Mouse (Mus musculus): ENCODE data around the gene Gm45711. TPM values are rescaled to one million over a fixed set of nuclear protein-coding genes. Genes with fewer than 3 reads are reported as not detected.
"Not testable (repeated sequence)": the region's sequence is repeated elsewhere in the genome, so short reads cannot be mapped to it uniquely, and the experiment has no call there.

Gm45711 gene
- polyA plus RNA-seq, 1 experiment: not detected

- Histone ChIP-seq H3K4me3 (ENCODE audit: low read depth, low read length) (no peak overlapping the region), H3K9ac (ENCODE audit: low read depth, poor library complexity, severe bottlenecking) (no peak overlapping the region), H3K27ac (ENCODE audit: insufficient read depth, low read length) (no peak overlapping the region), H3K9me3 (replicated peaks; ENCODE audit: control insufficient read depth, insufficient read depth, low read length, poor library complexity, severe bottlenecking) (peaks cover 15% of the 10 kb centered on the region), H3K27me3 (ENCODE audit: control insufficient read depth, insufficient read depth, low read length, poor library complexity, severe bottlenecking) (no peaks in the 10 kb centered on the region), H3K4me1 (ENCODE audit: control insufficient read depth, insufficient read depth, low read length) (no peaks in the 10 kb centered on the region), H3K36me3 (ENCODE audit: control insufficient read depth, insufficient read depth, low read length, poor library complexity, severe bottlenecking) (no peaks in the 10 kb centered on the region)
- TF ChIP-seq CTCF (IDR thresholded peaks at IDR 0.05; ENCODE audit: low read depth, low read length) (no peak), EP300 (IDR thresholded peaks at IDR 0.05; ENCODE audit: insufficient read depth, low read depth, low read length) (no peak), POLR2A (IDR thresholded peaks at IDR 0.05; ENCODE audit: insufficient read depth, low read length) (no peak)
Measured at GRCm38 (mm10) chr8:104304962-104305361, 4.9 kb downstream of the Gm45711 start.

DNA sequence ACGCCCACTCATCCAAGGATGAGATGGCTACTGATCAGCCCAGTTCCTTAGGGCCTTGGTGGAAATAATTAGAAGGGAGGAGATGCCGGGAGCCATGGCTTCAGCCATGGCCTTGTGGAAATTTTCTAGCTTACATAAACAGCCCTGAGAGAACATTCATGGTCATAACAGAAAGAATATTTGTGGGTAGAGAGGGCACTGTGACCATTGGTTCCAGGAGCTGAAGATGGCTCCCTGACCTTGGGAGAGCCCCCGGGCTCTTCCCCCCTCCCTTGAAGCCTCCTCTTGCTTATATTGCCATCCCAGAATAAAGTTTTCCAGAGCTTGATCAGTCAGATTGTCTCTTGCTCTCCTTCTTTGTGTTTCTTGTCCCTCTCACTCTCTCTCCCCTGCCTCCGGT is 7.3 kb downstream of the Gm45711 start:
- H3K36me3 ChIP-seq (ENCODE audit: control insufficient read depth, insufficient read depth, low read length, poor library complexity, severe bottlenecking); H3K27ac ChIP-seq (ENCODE audit: insufficient read depth, low read length): not testable (repeated sequence)
- peaks cover 24% of the 10 kb centered on the region for H3K9me3 ChIP-seq (replicated peaks; ENCODE audit: control insufficient read depth, insufficient read depth, low read length, poor library complexity, severe bottlenecking)

DNA sequence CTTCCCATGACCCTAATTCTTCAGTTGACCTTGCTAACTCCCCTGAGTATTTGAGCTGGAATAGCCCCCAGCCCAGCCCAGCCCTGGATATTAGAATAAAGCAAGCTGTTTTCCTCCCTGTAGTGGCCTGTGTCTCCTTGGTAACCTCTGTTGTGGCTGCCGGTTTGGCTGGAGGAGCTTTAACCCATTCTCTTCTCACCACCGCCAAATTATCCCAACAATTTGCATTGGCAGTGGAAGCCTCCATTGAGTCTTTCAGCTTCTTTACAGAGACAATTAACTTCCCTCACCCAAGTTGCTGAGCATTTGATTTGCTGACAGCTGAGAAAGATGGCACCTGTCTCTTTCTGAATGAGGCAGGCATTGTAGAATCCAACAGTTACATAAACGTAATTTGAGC is 8.3 kb downstream of the Gm45711 start:
- H3K9ac ChIP-seq (ENCODE audit: low read depth, poor library complexity, severe bottlenecking); H3K4me1 ChIP-seq (ENCODE audit: control insufficient read depth, insufficient read depth, low read length); H3K27me3 ChIP-seq (ENCODE audit: control insufficient read depth, insufficient read depth, low read length, poor library complexity, severe bottlenecking); H3K27ac ChIP-seq (ENCODE audit: insufficient read depth, low read length); H3K36me3 ChIP-seq (ENCODE audit: control insufficient read depth, insufficient read depth, low read length, poor library complexity, severe bottlenecking); H3K4me3 ChIP-seq (ENCODE audit: low read depth, low read length): not testable (repeated sequence)
- H3K9me3 ChIP-seq (replicated peaks; ENCODE audit: control insufficient read depth, insufficient read depth, low read length, poor library complexity, severe bottlenecking): peaks cover 24% of the 10 kb centered on the region

More for the DNA sequence above, 7.3 kb downstream of the Gm45711 start:
- H3K27me3 ChIP-seq (ENCODE audit: control insufficient read depth, insufficient read depth, low read length, poor library complexity, severe bottlenecking); H3K4me3 ChIP-seq (ENCODE audit: low read depth, low read length); H3K4me1 ChIP-seq (ENCODE audit: control insufficient read depth, insufficient read depth, low read length); H3K9ac ChIP-seq (ENCODE audit: low read depth, poor library complexity, severe bottlenecking): not testable (repeated sequence)

DNA sequence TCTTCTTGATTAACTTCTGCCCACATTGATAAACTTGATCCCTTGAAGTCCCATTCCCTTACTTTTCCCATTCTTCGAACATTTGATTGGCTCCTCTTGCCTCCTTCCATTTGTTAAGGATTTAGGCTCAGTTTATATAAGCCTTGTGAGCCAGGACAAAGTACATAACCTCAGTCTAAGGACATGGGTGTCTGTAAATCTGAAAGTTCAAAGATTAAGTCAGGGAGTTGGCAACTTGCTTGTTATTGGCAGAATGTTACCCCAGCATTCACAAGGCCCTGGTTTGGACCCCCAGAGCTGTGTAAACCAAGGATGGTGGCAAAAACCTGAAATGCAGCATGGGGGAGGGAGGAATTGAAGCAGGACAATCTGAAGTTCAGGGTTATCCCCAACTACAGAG is 15.5 kb downstream of the Gm45711 start:
- Histone ChIP-seq H3K27ac (ENCODE audit: insufficient read depth, low read length) (no peak overlapping the region), H3K4me1 (ENCODE audit: control insufficient read depth, insufficient read depth, low read length) (no peaks in the 10 kb centered on the region), H3K9me3 (replicated peaks; ENCODE audit: control insufficient read depth, insufficient read depth, low read length, poor library complexity, severe bottlenecking) (peaks cover 13% of the 10 kb centered on the region), H3K36me3 (ENCODE audit: control insufficient read depth, insufficient read depth, low read length, poor library complexity, severe bottlenecking) (no peaks in the 10 kb centered on the region), H3K9ac (ENCODE audit: low read depth, poor library complexity, severe bottlenecking) (no peak overlapping the region), H3K4me3 (ENCODE audit: low read depth, low read length) (no peak overlapping the region), H3K27me3 (ENCODE audit: control insufficient read depth, insufficient read depth, low read length, poor library complexity, severe bottlenecking) (no peaks in the 10 kb centered on the region)
- TF ChIP-seq CTCF (IDR thresholded peaks at IDR 0.05; ENCODE audit: low read depth, low read length) (no peak), EP300 (IDR thresholded peaks at IDR 0.05; ENCODE audit: insufficient read depth, low read depth, low read length) (no peak), POLR2A (IDR thresholded peaks at IDR 0.05; ENCODE audit: insufficient read depth, low read length) (no peak)

GRCm38 (mm10) chr8:104293081-104293480 is 16.8 kb downstream of the Gm45711 start, which contains the start of gene Cmtm2a:
TSS of gene Cmtm2a (minus strand) at chr8:104293181.
- not testable (repeated sequence) for H3K36me3 ChIP-seq (ENCODE audit: control insufficient read depth, insufficient read depth, low read length, poor library complexity, severe bottlenecking); H3K4me1 ChIP-seq (ENCODE audit: control insufficient read depth, insufficient read depth, low read length); H3K27me3 ChIP-seq (ENCODE audit: control insufficient read depth, insufficient read depth, low read length, poor library complexity, severe bottlenecking); H3K9ac ChIP-seq (ENCODE audit: low read depth, poor library complexity, severe bottlenecking); H3K9me3 ChIP-seq (replicated peaks; ENCODE audit: control insufficient read depth, insufficient read depth, low read length, poor library complexity, severe bottlenecking); H3K4me3 ChIP-seq (ENCODE audit: low read depth, low read length); H3K27ac ChIP-seq (ENCODE audit: insufficient read depth, low read length)

- H3K9me3 ChIP-seq (replicated peaks; ENCODE audit: control insufficient read depth, insufficient read depth, low read length, poor library complexity, severe bottlenecking): peaks cover 27% of the 10 kb centered on the region
- H3K4me3 ChIP-seq (ENCODE audit: low read depth, low read length): no peak overlapping the region
- H3K4me1 ChIP-seq (ENCODE audit: control insufficient read depth, insufficient read depth, low read length): no peaks in the 10 kb centered on the region
- no peaks in the 10 kb centered on the region for H3K36me3 ChIP-seq (ENCODE audit: control insufficient read depth, insufficient read depth, low read length, poor library complexity, severe bottlenecking)
- no peak overlapping the region for H3K9ac ChIP-seq (ENCODE audit: low read depth, poor library complexity, severe bottlenecking)
- TF ChIP-seq CTCF (IDR thresholded peaks at IDR 0.05; ENCODE audit: low read depth, low read length): no peak
- TF ChIP-seq POLR2A (IDR thresholded peaks at IDR 0.05; ENCODE audit: insufficient read depth, low read length): no peak
- no peak for TF ChIP-seq EP300 (IDR thresholded peaks at IDR 0.05; ENCODE audit: insufficient read depth, low read depth, low read length)
- H3K27ac ChIP-seq (ENCODE audit: insufficient read depth, low read length): no peak overlapping the region
- H3K27me3 ChIP-seq (ENCODE audit: control insufficient read depth, insufficient read depth, low read length, poor library complexity, severe bottlenecking): no peaks in the 10 kb centered on the region
Measured at GRCm38 (mm10) chr8:104268937-104269440, 40.9 kb downstream of the Gm45711 start.

DNA sequence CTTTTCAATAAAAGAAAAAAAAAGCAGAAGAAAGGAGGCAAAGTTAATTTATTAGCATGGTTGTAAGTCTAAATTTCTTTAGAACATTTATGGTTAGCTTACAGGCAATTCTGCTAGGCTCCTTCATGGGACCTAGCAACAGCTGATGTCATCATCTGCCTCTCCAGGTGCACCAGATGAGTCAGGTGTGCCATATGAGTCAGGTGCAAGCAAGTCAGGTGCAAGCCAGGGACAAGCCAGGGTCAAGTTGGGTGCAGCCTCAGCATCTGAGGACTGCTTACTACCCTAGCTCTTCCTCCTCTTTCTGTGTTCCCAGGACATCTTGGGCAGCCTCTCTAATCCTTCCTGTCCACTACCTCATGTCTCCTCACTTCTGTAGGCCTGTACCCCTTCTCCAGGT is 41.5 kb downstream of the Gm45711 start:
- Histone ChIP-seq H3K36me3 (ENCODE audit: control insufficient read depth, insufficient read depth, low read length, poor library complexity, severe bottlenecking) (0 out of 2 replicates have a peak, but pooled peaks cover 2% of the 10 kb centered on the region), H3K4me1 (ENCODE audit: control insufficient read depth, insufficient read depth, low read length) (no peaks in the 10 kb centered on the region), H3K27ac (ENCODE audit: insufficient read depth, low read length) (no peak overlapping the region), H3K9ac (ENCODE audit: low read depth, poor library complexity, severe bottlenecking) (no peak overlapping the region), H3K4me3 (ENCODE audit: low read depth, low read length) (no peak overlapping the region), H3K27me3 (ENCODE audit: control insufficient read depth, insufficient read depth, low read length, poor library complexity, severe bottlenecking) (no peaks in the 10 kb centered on the region), H3K9me3 (replicated peaks; ENCODE audit: control insufficient read depth, insufficient read depth, low read length, poor library complexity, severe bottlenecking) (peaks cover 21% of the 10 kb centered on the region)
- TF ChIP-seq CTCF (IDR thresholded peaks at IDR 0.05; ENCODE audit: low read depth, low read length) (no peak), POLR2A (IDR thresholded peaks at IDR 0.05; ENCODE audit: insufficient read depth, low read length) (no peak), EP300 (IDR thresholded peaks at IDR 0.05; ENCODE audit: insufficient read depth, low read depth, low read length) (no peak)

DNA sequence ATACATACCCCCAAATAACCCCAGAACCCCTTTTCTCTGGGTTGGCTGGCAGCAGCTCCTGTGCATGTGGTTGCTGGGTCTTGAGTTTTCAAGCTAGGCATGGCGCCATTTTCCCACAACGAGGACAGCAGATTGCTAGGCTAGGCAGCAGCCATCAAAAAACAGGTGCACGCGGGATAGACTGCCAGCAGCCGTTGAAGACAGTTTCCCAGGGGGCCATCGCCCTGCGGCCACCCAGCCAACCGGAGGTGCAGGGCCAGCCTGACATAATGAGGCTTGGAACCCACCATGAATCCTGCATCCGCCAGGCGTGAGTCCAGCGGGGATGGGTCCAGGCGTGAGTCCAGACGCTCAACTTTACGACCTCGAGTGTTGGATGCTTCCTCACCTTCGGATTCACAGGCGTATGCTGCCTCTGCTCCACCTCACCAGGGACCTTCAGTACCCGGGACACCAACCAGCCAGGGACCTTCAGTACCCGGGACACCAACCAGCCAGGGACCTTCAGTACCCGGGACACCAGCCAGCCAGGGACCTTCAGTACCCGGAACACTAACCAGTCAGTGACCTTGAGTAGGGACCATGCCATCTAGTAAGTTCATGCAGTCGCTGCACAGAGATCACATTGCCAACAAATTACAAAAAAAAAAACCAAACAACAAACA is 45.5 kb downstream of the Gm45711 start:
- not testable (repeated sequence) for H3K27me3 ChIP-seq (ENCODE audit: control insufficient read depth, insufficient read depth, low read length, poor library complexity, severe bottlenecking); H3K4me3 ChIP-seq (ENCODE audit: low read depth, low read length); H3K9ac ChIP-seq (ENCODE audit: low read depth, poor library complexity, severe bottlenecking); H3K4me1 ChIP-seq (ENCODE audit: control insufficient read depth, insufficient read depth, low read length); H3K36me3 ChIP-seq (ENCODE audit: control insufficient read depth, insufficient read depth, low read length, poor library complexity, severe bottlenecking); H3K27ac ChIP-seq (ENCODE audit: insufficient read depth, low read length)
- peaks cover 10% of the 10 kb centered on the region for H3K9me3 ChIP-seq (replicated peaks; ENCODE audit: control insufficient read depth, insufficient read depth, low read length, poor library complexity, severe bottlenecking)

- H3K27me3 ChIP-seq (ENCODE audit: control insufficient read depth, insufficient read depth, low read length, poor library complexity, severe bottlenecking); H3K4me1 ChIP-seq (ENCODE audit: control insufficient read depth, insufficient read depth, low read length); H3K27ac ChIP-seq (ENCODE audit: insufficient read depth, low read length); H3K9me3 ChIP-seq (replicated peaks; ENCODE audit: control insufficient read depth, insufficient read depth, low read length, poor library complexity, severe bottlenecking); H3K9ac ChIP-seq (ENCODE audit: low read depth, poor library complexity, severe bottlenecking); H3K4me3 ChIP-seq (ENCODE audit: low read depth, low read length); H3K36me3 ChIP-seq (ENCODE audit: control insufficient read depth, insufficient read depth, low read length, poor library complexity, severe bottlenecking): not testable (repeated sequence)
Measured at GRCm38 (mm10) chr8:104261802-104262201, 48.1 kb downstream of the Gm45711 start.
